Mouse (Mus musculus): ENCODE measurements at regions not wholly inside any gene's neighbourhood (a gene's known extent, or its start where the extent isn't known, plus 50 kb on each side); places are given as distances from the start of the nearest gene placed in this dataset.

- H3K9ac ChIP-seq: no peak overlapping the region
- no peak overlapping the region for H3K4me2 ChIP-seq
- H3K27ac ChIP-seq: no peak overlapping the region
- no peaks in the 10 kb centered on the region for H3K9me3 ChIP-seq (replicated peaks)
- DNase-seq (no peak), ATAC-seq (ENCODE audit: low read depth) (no peak)
- 61% methylated on average over 7 of the region's 7 CpGs for WGBS (ENCODE audit: insufficient replicate concordance)
- H3K4me1 ChIP-seq (replicated peaks): no peaks in the 10 kb centered on the region
- H3K4me3 ChIP-seq (replicated peaks): no peak overlapping the region
- no peaks in the 10 kb centered on the region for H3K36me3 ChIP-seq
- H3K27me3 ChIP-seq: no peaks in the 10 kb centered on the region
Observed at GRCm38 (mm10) chr11:34888374-34889136, 55.1 kb upstream of the Spdl1 start.

GRCm38 (mm10) chr11:34887587-34887986 lies 54.1 kb upstream of the Spdl1 start:
- Histone ChIP-seq H3K9me3 (replicated peaks) (no peaks in the 10 kb centered on the region), H3K4me2 (no peak overlapping the region), H3K27ac (no peak overlapping the region), H3K36me3 (no peaks in the 10 kb centered on the region), H3K4me1 (replicated peaks) (no peaks in the 10 kb centered on the region), H3K27me3 (no peaks in the 10 kb centered on the region), H3K4me3 (replicated peaks) (no peak overlapping the region), H3K9ac (no peak overlapping the region)
- ATAC-seq (ENCODE audit: low read depth) (no peak), DNase-seq (no peak)
- 64% methylated on average over 3 of the region's 3 CpGs for WGBS (ENCODE audit: insufficient replicate concordance)

Measured in liver, embryonic 13.5 days (tissue).